ENCODE assay signal across 12 mouse cellular contexts in the genomic region with DNA sequence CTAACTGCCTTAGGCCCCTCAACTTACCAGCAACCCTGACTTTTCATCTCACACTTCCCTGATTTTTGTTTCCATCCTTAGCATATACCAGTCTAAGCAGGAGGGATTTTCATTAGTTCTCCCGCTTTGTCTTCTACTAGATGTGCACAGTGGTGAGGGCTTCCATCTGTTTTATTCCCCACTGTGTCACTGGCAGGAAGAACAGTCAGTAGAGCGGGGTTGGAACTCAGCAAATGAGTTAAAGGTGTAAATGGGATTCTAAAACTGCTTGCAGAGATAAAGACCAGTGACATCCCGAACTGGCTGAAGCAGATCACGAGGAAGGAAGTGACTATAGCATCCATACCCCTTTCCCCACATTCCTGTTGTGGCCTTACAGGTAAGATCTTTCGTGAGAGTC.
A peak's percentile ranks its signal among the peaks of the same experiment; 100 is the strongest.
DNase-seq lines count a peak whose midpoint lies in the region; ATAC-seq and TF ChIP-seq lines count a peak whose summit lies in the region.
"Had no signal": no experiment of that assay in that cellular context is flagged by ENCODE, and none has a peak within 500 bp of the region (broad histone marks: within the 10 kb centered on the region; RNA-seq: fewer than 3 reads in every experiment).

No protein-coding gene starts in this region.

- H3K36me3 ChIP-seq in hindbrain, embryonic 14.5 days (replicated peaks; ENCODE audit: control insufficient read depth, insufficient read depth), result no peaks in the 10 kb centered on the region
- H3K36me3 ChIP-seq in hindbrain, embryonic 10.5 days, result no peaks in the 10 kb centered on the region
- H3K36me3 ChIP-seq: embryonic facial prominence, embryonic 10.5 days; heart, embryonic 12.5 days; hindbrain, embryonic 13.5 days had no signal

- intact Hi-C loops in left cerebral cortex, adult 2 months (cut with DNase I), result loop anchor here (2.0 to 5.0 kb wide), 3 partner anchors 422 to 858 kb away; no protein-coding TSS in a partner anchor
- intact Hi-C loops in left cerebral cortex, postnatal 4 days (cut with DNase I), result no loop called here

- H3K4me1 ChIP-seq in hindbrain, embryonic 14.5 days (replicated peaks; ENCODE audit: control insufficient read depth, insufficient read depth, low read length), result peaks cover 14% of the 10 kb centered on the region
- peaks cover 10% of the 10 kb centered on the region for H3K4me1 ChIP-seq in hindbrain, embryonic 10.5 days (replicated peaks)
- H3K4me1 ChIP-seq in olfactory bulb, adult 2 months (ENCODE audit: control insufficient read depth, insufficient read depth, low read length), result peaks cover 7% of the 10 kb centered on the region; the same call in 1 of the 2 replicates

- no peak for TF ChIP-seq POLR2A in olfactory bulb, adult 2 months (IDR thresholded peaks at IDR 0.05; ENCODE audit: insufficient read depth, low read depth, low read length)

- peak overlapping the region; percentile 94 for H3K4me2 ChIP-seq in hindbrain, embryonic 14.5 days (replicated peaks)
- H3K4me2 ChIP-seq: heart, embryonic 12.5 days had no signal

- H3K9me3 ChIP-seq in hindbrain, embryonic 14.5 days (ENCODE audit: control insufficient read depth, low read length), result no peaks in the 10 kb centered on the region
- H3K9me3 ChIP-seq in hindbrain, embryonic 10.5 days, result no peaks in the 10 kb centered on the region
- H3K9me3 ChIP-seq: embryonic facial prominence, embryonic 10.5 days; heart, embryonic 12.5 days; hindbrain, embryonic 13.5 days had no signal

- no peak overlapping the region for H3K4me3 ChIP-seq in hindbrain, embryonic 14.5 days (replicated peaks; ENCODE audit: low read length)
- no peak overlapping the region for H3K4me3 ChIP-seq in hindbrain, embryonic 10.5 days
- 0 out of 2 replicates have a peak overlapping the region, but pooled peaks have one; percentile 32 for H3K4me3 ChIP-seq in left cerebral cortex, adult 2 months
- no peak overlapping the region for H3K4me3 ChIP-seq in olfactory bulb, adult 2 months (ENCODE audit: insufficient read depth, low read depth, low read length)
- H3K4me3 ChIP-seq: embryonic facial prominence, embryonic 10.5 days; heart, embryonic 12.5 days; hindbrain, embryonic 13.5 days had no signal

- H3K27me3 ChIP-seq in hindbrain, embryonic 14.5 days (ENCODE audit: control insufficient read depth, insufficient read depth, low read length), result no peaks in the 10 kb centered on the region
- H3K27me3 ChIP-seq in hindbrain, embryonic 10.5 days (ENCODE audit: insufficient read depth, poor library complexity, severe bottlenecking), result peaks cover 24% of the 10 kb centered on the region

- no peak for ATAC-seq in hindbrain, embryonic 14.5 days (ENCODE audit: low FRiP score)
- ATAC-seq: inflammation-experienced regulatory T-cells, adult 6 months; intestine, postnatal 0 days had no signal

- no peak overlapping the region for H3K27ac ChIP-seq in hindbrain, embryonic 14.5 days
- H3K27ac ChIP-seq in hindbrain, embryonic 10.5 days, result no peak overlapping the region
- peak overlapping the region; percentile 56; the same call in 1 of the 2 replicates for H3K27ac ChIP-seq in left cerebral cortex, adult 2 months
- H3K27ac ChIP-seq in olfactory bulb, adult 2 months (ENCODE audit: insufficient read depth, low read depth, low read length), result peak overlapping the region; percentile 20; the same call in 1 of the 2 replicates
- H3K27ac ChIP-seq: embryonic facial prominence, embryonic 10.5 days; hindbrain, embryonic 13.5 days had no signal

- 79% methylated on average over 5 of the region's 5 CpGs for WGBS in hindbrain, embryonic 14.5 days
- WGBS in hindbrain, embryonic 10.5 days, result 84% methylated on average over 5 of the region's 5 CpGs
- WGBS in olfactory bulb, adult 2 months, result 67% methylated on average over 5 of the region's 5 CpGs

- DNase-seq in cerebellum, adult 9-10 months, result peak; percentile 59
- DNase-seq in cerebellum, adult 8-10 months, result no peak
- no peak for DNase-seq in hindbrain, embryonic 14.5 days (ENCODE audit: low spot score)
- no peak for DNase-seq in hindbrain, embryonic 10.5 days (ENCODE audit: low spot score)
- DNase-seq in left cerebral cortex, adult 2 months (ENCODE audit: extremely low spot score in 1 of 2, low spot score in 2 of 2), result no peak
- DNase-seq in left cerebral cortex, postnatal 4 days, result no peak

- H3K9ac ChIP-seq in hindbrain, embryonic 14.5 days, result no peak overlapping the region
- H3K9ac ChIP-seq: heart, embryonic 12.5 days; hindbrain, embryonic 13.5 days had no signal

- no peak for TF ChIP-seq CTCF in left cerebral cortex, adult 2 months (IDR thresholded peaks at IDR 0.05)
- TF ChIP-seq CTCF in olfactory bulb, adult 2 months (IDR thresholded peaks at IDR 0.05; ENCODE audit: insufficient read depth, low read depth, low read length), result no peak

Comparison
In these comparisons a context has a peak if more than half of its experiments do, and no peak if none do; other contexts are left out.
1. H3K27ac ChIP-seq: peak in left cerebral cortex, adult 2 months (single experiment) and olfactory bulb, adult 2 months (single experiment); none in hindbrain, embryonic 14.5 days (single experiment) and hindbrain, embryonic 10.5 days (single experiment).